Mouse (Mus musculus) erythroblast, embryonic 14.5 days (primary cell): ENCODE results near the gene Prx. TPM values are rescaled to one million over a fixed set of nuclear protein-coding genes. Genes with fewer than 3 reads are reported as not detected.

Source experiments
- H3K27me3 ChIP-seq: 2 replicates; pipeline ENCODE4 v1.6.1; 2012; ENCODE audit warnings: inconsistent platforms; ENCODE audit not compliant: control insufficient read depth
- H3K36me3 ChIP-seq: 2 replicates; pipeline ENCODE4 v1.6.1; 2012; ENCODE audit warnings: mild to moderate bottlenecking, inconsistent platforms; ENCODE audit not compliant: control insufficient read depth
- H3K4me1 ChIP-seq: 2 replicates; pipeline ENCODE4 v1.6.1; 2012; ENCODE audit warnings: inconsistent platforms; ENCODE audit not compliant: control insufficient read depth
- H3K4me3 ChIP-seq: replicated peaks from 2 replicates; pipeline ENCODE3; 2012; ENCODE audit warnings: moderate library complexity, mild to moderate bottlenecking, inconsistent platforms
- H3K9me3 ChIP-seq: 2 replicates; pipeline ENCODE4 v1.6.1; 2012; ENCODE audit warnings: low read length, inconsistent platforms, mixed read lengths; ENCODE audit not compliant: control insufficient read depth
- GATA1 ChIP-seq: IDR thresholded peaks from 2 replicates; pipeline ENCODE4 v1.6.1; 2012; ENCODE audit warnings: low read length, inconsistent platforms, mixed read lengths
- TAL1 ChIP-seq: IDR thresholded peaks from 3 replicates; pipeline ENCODE4 v1.6.1; 2012; ENCODE audit warnings: low read length, inconsistent platforms, mixed read lengths
- polyA plus RNA-seq: library from polyadenylated mRNA; stranded (reverse); fragments of >175 nt; gene quantifications from 2 replicates; pipeline ENCODE4 v1.2.3, GENCODE M21; 2012

The Prx gene
- polyA plus RNA-seq, 1 experiment, result 0.41 TPM

DNA sequence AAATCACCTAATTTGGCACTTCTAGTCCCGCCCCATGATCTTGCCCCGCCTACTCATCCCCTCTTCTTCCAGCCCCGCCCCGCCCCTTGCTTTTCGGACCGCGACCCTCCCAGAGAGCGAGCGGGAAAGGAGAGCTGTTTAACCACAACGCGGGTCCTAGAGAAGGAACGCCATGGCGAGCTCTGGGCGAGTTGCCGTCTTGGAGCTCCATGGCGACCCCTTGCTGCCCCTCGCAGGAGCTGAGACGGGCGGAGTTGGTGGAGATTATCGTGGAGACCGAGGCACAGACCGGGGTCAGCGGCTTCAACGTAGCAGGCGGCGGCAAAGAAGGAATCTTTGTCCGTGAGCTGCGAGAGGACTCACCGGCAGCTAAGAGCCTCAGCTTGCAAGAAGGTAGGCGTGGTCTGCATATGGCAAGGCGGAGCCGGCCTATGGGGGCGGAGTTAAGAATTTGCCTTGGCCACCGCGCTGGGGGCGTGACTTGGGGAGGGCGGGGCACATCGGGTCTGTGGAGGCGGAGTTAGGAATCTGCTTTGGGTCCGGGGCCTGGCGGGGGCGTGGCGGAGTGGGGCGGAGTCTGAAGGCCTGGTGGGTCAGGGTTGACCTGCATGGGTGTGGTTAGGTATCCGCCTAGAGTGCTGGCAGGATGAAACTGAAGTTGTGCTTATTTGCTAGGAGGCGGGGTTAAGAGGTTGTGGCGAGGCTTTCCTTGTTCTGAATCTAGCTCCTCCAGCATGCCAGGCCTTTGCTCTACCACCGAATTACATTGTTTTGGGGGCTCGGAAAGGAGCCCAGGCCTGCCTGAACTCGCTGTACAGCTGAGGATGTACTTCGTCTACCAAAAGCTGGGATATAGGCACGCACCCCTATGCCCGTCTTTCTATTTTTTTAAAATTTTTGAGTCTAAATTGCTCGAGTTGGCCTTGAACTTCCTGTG, 8.9 kb downstream of the Prx start:
- Histone ChIP-seq H3K9me3 (no peaks in the 10 kb centered on the region), H3K4me1 (peaks cover 43% of the 10 kb centered on the region), H3K27me3 (no peaks in the 10 kb centered on the region), H3K36me3 (peaks cover 2% of the 10 kb centered on the region; the same call in 1 of the 2 replicates), H3K4me3 (peak overlapping the region; percentile 90)
- TF ChIP-seq TAL1, result no peak
- no peak for TF ChIP-seq GATA1

DNA sequence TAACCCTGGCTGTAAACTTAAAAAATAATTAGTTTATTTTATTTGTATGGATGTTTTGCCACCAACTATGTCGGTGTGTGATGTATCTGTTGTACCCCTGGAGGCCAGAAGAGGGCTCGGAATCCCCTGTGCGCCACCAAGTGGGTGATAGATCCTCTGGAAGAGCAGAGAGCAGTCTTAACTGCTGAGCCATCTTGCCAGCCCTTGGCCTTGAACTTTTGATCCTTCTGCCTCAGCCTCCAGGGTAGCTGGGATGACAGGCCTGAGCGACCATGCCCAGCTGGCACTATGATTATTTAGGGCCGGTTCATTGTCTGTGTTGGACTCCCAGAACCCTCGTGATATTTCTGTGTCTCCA, 9.5 kb downstream of the Prx start:
- Histone ChIP-seq H3K9me3 (no peaks in the 10 kb centered on the region), H3K36me3 (peaks cover 2% of the 10 kb centered on the region; the same call in 1 of the 2 replicates), H3K4me1 (peaks cover 43% of the 10 kb centered on the region), H3K4me3 (peak overlapping the region; percentile 90), H3K27me3 (no peaks in the 10 kb centered on the region)
- no peak for TF ChIP-seq TAL1
- TF ChIP-seq GATA1, result no peak

DNA sequence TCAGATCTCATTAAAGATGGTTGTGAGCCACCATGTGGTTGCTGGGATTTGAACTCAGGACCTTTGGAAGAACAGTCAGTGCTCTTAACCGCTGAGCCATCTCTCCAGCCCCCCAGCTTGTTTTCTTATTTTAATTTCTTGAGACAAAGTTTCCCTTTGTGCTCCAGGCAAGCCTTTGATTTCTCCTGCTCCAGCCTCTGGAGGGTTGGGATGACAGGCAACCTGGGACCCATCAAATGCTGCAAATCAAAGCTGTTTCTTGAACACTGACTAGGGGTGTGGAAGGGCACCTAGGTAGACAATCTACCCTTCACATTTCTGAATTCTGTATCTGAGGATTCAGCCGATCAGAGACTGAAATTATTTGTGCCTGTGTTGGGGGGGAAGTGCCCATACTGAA, 11.7 kb downstream of the Prx start:
- no peak for TF ChIP-seq TAL1
- no peak for TF ChIP-seq GATA1
- no peaks in the 10 kb centered on the region for H3K9me3 ChIP-seq

GRCm38 (mm10) chr7:27514961-27515360, 15.8 kb downstream of the Prx start:
- Histone ChIP-seq H3K4me1 (peaks cover 14% of the 10 kb centered on the region), H3K36me3 (peaks cover 6% of the 10 kb centered on the region), H3K9me3 (peaks cover 9% of the 10 kb centered on the region), H3K27me3 (no peaks in the 10 kb centered on the region), H3K4me3 (no peak overlapping the region)
- TF ChIP-seq GATA1 (no peak), TAL1 (no peak)

More for the DNA sequence above, 11.7 kb downstream of the Prx start:
- Histone ChIP-seq H3K4me1 (peaks cover 51% of the 10 kb centered on the region), H3K27me3 (no peaks in the 10 kb centered on the region), H3K4me3 (no peak overlapping the region), H3K36me3 (peaks cover 2% of the 10 kb centered on the region; the same call in 1 of the 2 replicates)

GRCm38 (mm10) chr7:27518314-27518713, 19.2 kb downstream of the Prx start:
- TF ChIP-seq GATA1, result no peak
- TF ChIP-seq TAL1, result no peak
- no peaks in the 10 kb centered on the region for H3K27me3 ChIP-seq
- no peak overlapping the region for H3K4me3 ChIP-seq
- H3K36me3 ChIP-seq, result peaks cover 6% of the 10 kb centered on the region
- peaks cover 12% of the 10 kb centered on the region for H3K9me3 ChIP-seq
- H3K4me1 ChIP-seq, result peaks cover 18% of the 10 kb centered on the region

DNA sequence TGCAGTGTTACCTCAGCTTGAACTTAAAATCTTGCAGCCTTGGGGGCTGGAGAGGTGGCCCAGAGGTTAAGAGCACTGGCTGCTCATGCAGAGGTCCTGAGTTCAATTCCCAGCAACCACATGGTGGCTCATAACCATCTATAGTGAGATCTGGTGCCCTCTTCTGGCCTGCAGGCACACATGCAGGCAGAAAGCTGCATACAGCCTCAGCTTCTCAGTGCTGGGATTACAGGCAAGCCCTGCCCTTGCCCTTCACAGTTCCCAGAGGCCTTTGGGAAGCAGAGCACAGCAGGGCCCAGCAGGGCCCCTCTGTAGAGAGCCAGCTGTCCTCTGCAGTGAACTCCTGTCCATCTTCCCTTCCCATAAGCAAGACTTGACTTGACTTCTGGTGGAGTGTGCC, 21.0 kb downstream of the Prx start:
- H3K36me3 ChIP-seq, result peaks cover 6% of the 10 kb centered on the region
- H3K4me3 ChIP-seq, result no peak overlapping the region
- peaks cover 25% of the 10 kb centered on the region for H3K4me1 ChIP-seq
- no peaks in the 10 kb centered on the region for H3K27me3 ChIP-seq
- TF ChIP-seq TAL1, result no peak
- TF ChIP-seq GATA1, result no peak
- peaks cover 12% of the 10 kb centered on the region for H3K9me3 ChIP-seq

DNA sequence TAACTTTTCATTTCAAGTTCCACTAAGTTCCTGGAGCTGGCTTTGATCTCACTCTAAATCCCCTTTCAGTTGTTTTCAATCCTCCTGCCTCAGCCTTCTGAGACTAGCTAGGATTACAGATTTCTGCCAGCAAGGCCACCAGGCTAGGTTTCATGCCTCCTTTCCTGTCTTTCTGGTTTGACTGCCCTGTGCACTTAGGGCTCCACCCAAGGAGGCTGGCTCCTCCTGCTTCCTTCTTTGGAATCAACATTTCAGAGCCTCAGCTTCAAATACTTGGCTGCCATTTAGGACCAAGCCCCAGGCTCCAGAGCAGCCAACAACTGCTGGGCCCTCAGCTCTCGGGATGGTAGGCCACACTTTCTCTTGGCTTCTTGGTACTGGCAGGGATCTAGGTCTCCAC, 21.5 kb downstream of the Prx start:
- Histone ChIP-seq H3K9me3 (peaks cover 12% of the 10 kb centered on the region), H3K4me3 (no peak overlapping the region), H3K4me1 (peaks cover 27% of the 10 kb centered on the region), H3K27me3 (no peaks in the 10 kb centered on the region), H3K36me3 (peaks cover 6% of the 10 kb centered on the region)
- TF ChIP-seq GATA1, result no peak
- no peak for TF ChIP-seq TAL1

GRCm38 (mm10) chr7:27522967-27523366, 23.8 kb downstream of the Prx start, which contains the start of gene Hipk4:
TSS of gene Hipk4 (plus strand) at chr7:27523267.
- TF ChIP-seq TAL1 (no peak), GATA1 (no peak)
- peaks cover 12% of the 10 kb centered on the region for H3K9me3 ChIP-seq
- no peak within 1 kb of the TSS for H3K4me3 ChIP-seq
- peaks cover 6% of the 10 kb centered on the region for H3K36me3 ChIP-seq
- peaks cover 47% of the 10 kb centered on the region for H3K4me1 ChIP-seq
- no peaks in the 10 kb centered on the region for H3K27me3 ChIP-seq

DNA sequence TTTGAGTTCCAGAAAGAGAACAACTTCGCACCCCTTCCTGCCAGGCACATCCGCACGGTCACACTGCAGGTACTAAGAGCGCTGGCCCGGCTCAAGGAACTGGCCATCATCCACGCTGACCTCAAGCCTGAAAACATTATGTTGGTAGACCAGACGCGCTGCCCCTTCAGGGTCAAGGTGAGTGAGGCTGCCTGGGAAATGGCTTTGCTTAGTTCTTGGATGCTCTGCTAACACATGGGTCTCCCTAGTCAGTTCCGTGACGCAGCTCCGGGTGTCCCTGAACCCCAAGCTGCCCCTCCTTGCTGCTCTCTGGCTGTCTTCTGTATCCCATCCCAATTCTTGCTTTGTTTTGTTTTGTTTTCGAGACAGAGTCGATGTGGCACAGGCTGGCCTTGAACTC, 24.7 kb downstream of the Prx start:
- Histone ChIP-seq H3K9me3 (peaks cover 12% of the 10 kb centered on the region), H3K27me3 (no peaks in the 10 kb centered on the region), H3K4me3 (no peak overlapping the region), H3K4me1 (peaks cover 48% of the 10 kb centered on the region), H3K36me3 (peaks cover 12% of the 10 kb centered on the region)
- TF ChIP-seq GATA1 (no peak), TAL1 (no peak)
